Comparison of ENCODE assay signal across 23 mouse cellular contexts in the genomic region with DNA sequence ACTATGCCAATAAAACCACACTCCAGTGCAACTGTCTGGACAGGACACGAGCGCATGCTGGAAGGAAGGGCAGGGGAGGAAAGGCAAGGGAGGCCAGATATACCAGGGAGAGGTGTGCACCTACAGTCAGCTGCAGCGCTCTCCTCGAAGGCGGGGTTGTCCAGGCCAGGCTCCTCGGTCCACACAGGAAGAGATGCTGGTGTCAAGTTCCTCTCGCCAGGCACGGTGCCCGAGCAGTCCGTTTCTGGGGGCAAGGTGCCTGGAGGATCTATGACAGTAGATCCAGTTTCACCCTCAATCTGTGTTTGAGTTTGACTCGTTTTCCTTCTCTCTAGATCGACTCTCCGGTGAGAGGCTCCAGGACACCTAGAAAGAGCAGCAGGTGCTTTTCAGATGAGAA. TPM values are rescaled to one million over a fixed set of nuclear protein-coding genes. Genes with fewer than 3 reads are reported as not detected.
DNase-seq lines count a peak whose midpoint lies in the region; ATAC-seq and TF ChIP-seq lines count a peak whose summit lies in the region.
"Had no signal": no experiment of that assay in that cellular context is flagged by ENCODE, and none has a peak within 500 bp of the region (broad histone marks: within the 10 kb centered on the region; RNA-seq: fewer than 3 reads in every experiment).

No protein-coding gene starts in this region.

- peaks cover 5% of the 10 kb centered on the region; the same call in 1 of the 2 replicates for H3K4me1 ChIP-seq in stomach, postnatal 0 days (replicated peaks; ENCODE audit: control insufficient read depth, insufficient read depth)
- H3K4me1 ChIP-seq: forebrain, embryonic 12.5 days; forebrain, embryonic 15.5 days; hindbrain, embryonic 12.5 days; hindbrain, embryonic 15.5 days had no signal

- no peak overlapping the region for H3K4me2 ChIP-seq in stomach, postnatal 0 days (replicated peaks; ENCODE audit: low read depth)
- H3K4me2 ChIP-seq: embryonic facial prominence, embryonic 12.5 days; forebrain, embryonic 12.5 days; forebrain, embryonic 15.5 days; heart, embryonic 13.5 days; hindbrain, embryonic 12.5 days; hindbrain, embryonic 15.5 days had no signal

- peaks cover 22% of the 10 kb centered on the region for H3K36me3 ChIP-seq in stomach, postnatal 0 days (ENCODE audit: control insufficient read depth, insufficient read depth, low read length)
- H3K36me3 ChIP-seq: hindbrain, embryonic 15.5 days had no signal

- no peaks in the 10 kb centered on the region for H3K9me3 ChIP-seq in stomach, postnatal 0 days (ENCODE audit: control insufficient read depth, low read length)
- H3K9me3 ChIP-seq: embryonic facial prominence, embryonic 12.5 days; forebrain, embryonic 12.5 days; forebrain, embryonic 15.5 days; heart, embryonic 10.5 days; heart, embryonic 13.5 days; hindbrain, embryonic 12.5 days; hindbrain, embryonic 15.5 days had no signal

- TF ChIP-seq CTCF in gastrocnemius, adult 2 months (IDR thresholded peaks at IDR 0.05): no peak
- no peak for TF ChIP-seq CTCF in stomach, postnatal 0 days (IDR thresholded peaks at IDR 0.05; ENCODE audit: low read depth)

- intact Hi-C loops in gastrocnemius, adult 2 months (cut with DNase I): no loop called here
- intact Hi-C loops in gastrocnemius, postnatal 14 days (cut with DNase I; ENCODE audit: low total_unique reads): no loop called here

- ATAC-seq in stomach, postnatal 0 days (ENCODE audit: low FRiP score, low TSS enrichment): peak; percentile 31; the same call in 1 of the 2 replicates
- ATAC-seq: CD4-positive, CD25-positive, alpha-beta regulatory T cell, adult 4 months; forebrain, embryonic 15.5 days; intestine, postnatal 0 days had no signal

- 55% methylated on average over 13 of the region's 13 CpGs for WGBS in stomach, postnatal 0 days

- H3K27ac ChIP-seq in gastrocnemius, adult 2 months: 0 out of 2 replicates have a peak overlapping the region, but pooled peaks have one; percentile 12
- H3K27ac ChIP-seq in stomach, postnatal 0 days (replicated peaks): no peak overlapping the region
- H3K27ac ChIP-seq: embryonic facial prominence, embryonic 12.5 days; forebrain, embryonic 12.5 days; forebrain, embryonic 15.5 days; heart, embryonic 10.5 days; heart, embryonic 13.5 days; hindbrain, embryonic 12.5 days; hindbrain, embryonic 15.5 days had no signal

- no peaks in the 10 kb centered on the region for H3K27me3 ChIP-seq in stomach, postnatal 0 days (ENCODE audit: control insufficient read depth, insufficient read depth, low read length)
- H3K27me3 ChIP-seq: embryonic facial prominence, embryonic 12.5 days; forebrain, embryonic 12.5 days; forebrain, embryonic 15.5 days; heart, embryonic 13.5 days; hindbrain, embryonic 12.5 days; hindbrain, embryonic 15.5 days had no signal

- no peak overlapping the region for H3K4me3 ChIP-seq in gastrocnemius, adult 2 months
- no peak overlapping the region for H3K4me3 ChIP-seq in stomach, postnatal 0 days (ENCODE audit: low read depth, low read length)
- H3K4me3 ChIP-seq: embryonic facial prominence, embryonic 12.5 days; erythroblast, embryonic 14.5 days; forebrain, embryonic 12.5 days; forebrain, embryonic 15.5 days; heart, embryonic 10.5 days; heart, embryonic 13.5 days; hindbrain, embryonic 12.5 days; hindbrain, embryonic 15.5 days had no signal

- peak; percentile 51 for DNase-seq in gastrocnemius, adult 18-20 months (ENCODE audit: low spot score)
- no peak for DNase-seq in gastrocnemius, postnatal 4 days (ENCODE audit: low spot score in 2 of 2)
- peak; percentile 85 for DNase-seq in gastrocnemius, adult 2 months
- DNase-seq in gastrocnemius, postnatal 14 days: peak; percentile 56
- DNase-seq in stomach, postnatal 0 days (ENCODE audit: low spot score): no peak
- DNase-seq in layer of hippocampus, adult 9-11 months: no peak
- DNase-seq in spleen, adult 12 weeks (ENCODE audit: low spot score): no peak
- DNase-seq: adrenal gland, adult 2 months; adrenal gland, postnatal 14 days; cerebellum, postnatal 25 days; heart, adult 18-20 months; heart, postnatal 14 days; kidney, adult 2 months had no signal

- H3K9ac ChIP-seq in stomach, postnatal 0 days (ENCODE audit: low read length): no peak overlapping the region
- H3K9ac ChIP-seq: embryonic facial prominence, embryonic 12.5 days; forebrain, embryonic 12.5 days; forebrain, embryonic 15.5 days; heart, embryonic 13.5 days; hindbrain, embryonic 12.5 days; hindbrain, embryonic 15.5 days had no signal

- TF ChIP-seq EP300 in stomach, postnatal 0 days (optimal IDR thresholded peaks at IDR 0.05): no peak

RNA-seq across cellular contexts. Expression of gene Lnx2, which starts 43.2 kb away (rescaled TPM):
- total RNA-seq in gastrocnemius, adult 18-20 months (2021): 1 to 10 TPM; 2.2 to 2.5 TPM
- total RNA-seq in gastrocnemius, postnatal 4 days (2021): 1 to 10 TPM; 8.2 to 8.7 TPM
- total RNA-seq in gastrocnemius, adult 2 months (2021): 1 to 10 TPM; 3.3 to 3.4 TPM
- 1 to 10 TPM; 5.6 to 5.9 TPM for total RNA-seq in gastrocnemius, postnatal 14 days (2021)
- 9.3 and 10.8 TPM in 2 replicates for polyA plus RNA-seq in stomach, postnatal 0 days (2015; fragmentation: Nextera tagmentation; extraction: Ambion mirVana)

RNA-seq across cellular contexts. Expression of gene Polr1d, which starts 43.7 kb away (rescaled TPM):
- total RNA-seq in gastrocnemius, adult 18-20 months (2021): 10 to 100 TPM; 83.4 to 85.4 TPM
- 100 to 1,000 TPM; 105 TPM for total RNA-seq in gastrocnemius, postnatal 4 days (2021)
- 10 to 100 TPM; 83.4 to 85.5 TPM for total RNA-seq in gastrocnemius, adult 2 months (2021)
- total RNA-seq in gastrocnemius, postnatal 14 days (2021): 10 to 100 TPM; 87.1 to 94.8 TPM
- 150 TPM in 2 replicates for polyA plus RNA-seq in stomach, postnatal 0 days (2015; fragmentation: Nextera tagmentation; extraction: Ambion mirVana)

Comparison
In these comparisons a context has a peak if more than half of its experiments do, and no peak if none do; other contexts are left out.
1. DNase-seq: peak in gastrocnemius, adult 18-20 months (single experiment), gastrocnemius, adult 2 months (single experiment) and gastrocnemius, postnatal 14 days (single experiment); none in gastrocnemius, postnatal 4 days (0 of 2), stomach, postnatal 0 days (single experiment), layer of hippocampus, adult 9-11 months (single experiment) and spleen, adult 12 weeks (single experiment).